Comparison of ENCODE assay signal across 16 mouse cellular contexts in the genomic region with DNA sequence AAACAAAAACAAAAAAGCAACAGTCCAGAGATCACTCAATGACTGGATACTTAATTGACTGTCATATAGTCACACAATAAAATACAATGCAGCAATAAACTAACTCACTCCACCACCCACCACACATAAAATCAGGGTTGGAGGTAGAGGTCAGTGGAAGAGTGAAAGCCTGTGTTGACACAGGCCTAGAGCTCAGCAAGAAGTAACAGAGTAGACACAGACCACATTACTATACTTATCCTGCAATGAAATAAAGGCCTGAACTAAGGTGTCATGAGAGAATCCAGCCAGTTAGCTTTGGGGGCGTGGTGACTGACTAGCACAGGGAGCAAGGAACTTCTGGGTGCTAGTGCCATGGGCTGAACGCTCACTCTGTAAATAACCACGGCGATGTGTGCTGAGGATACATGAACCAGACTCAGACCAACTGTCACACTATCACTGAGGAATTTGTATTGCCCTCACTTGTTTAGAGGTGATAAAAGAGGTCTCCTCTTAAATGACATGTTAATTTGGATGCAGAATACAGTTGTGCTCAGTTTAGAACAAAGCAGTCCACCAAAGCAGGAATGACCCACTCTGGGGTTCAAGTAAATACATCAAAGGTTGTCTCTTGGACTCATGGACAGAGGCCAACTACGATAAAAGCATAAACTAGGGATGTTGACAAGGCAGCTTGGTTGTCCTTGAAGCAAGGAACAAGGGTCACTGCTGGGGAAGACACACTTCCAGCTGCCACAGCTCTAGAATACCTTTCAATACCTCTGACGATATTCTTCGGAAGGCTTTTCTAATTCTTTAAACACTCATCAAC. TPM values are rescaled to one million over a fixed set of nuclear protein-coding genes. Genes with fewer than 3 reads are reported as not detected.
DNase-seq lines count a peak whose midpoint lies in the region; ATAC-seq and TF ChIP-seq lines count a peak whose summit lies in the region.
"Had no signal": no experiment of that assay in that cellular context is flagged by ENCODE, and none has a peak within 500 bp of the region (broad histone marks: within the 10 kb centered on the region; RNA-seq: fewer than 3 reads in every experiment).

No protein-coding gene starts in this region.

- no peaks in the 10 kb centered on the region for H3K27me3 ChIP-seq in embryonic facial prominence, embryonic 11.5 days (ENCODE audit: control insufficient read depth, insufficient read depth, low read length)
- no peaks in the 10 kb centered on the region for H3K27me3 ChIP-seq in embryonic facial prominence, embryonic 10.5 days (replicated peaks; ENCODE audit: low read depth, poor library complexity, severe bottlenecking)
- no peaks in the 10 kb centered on the region for H3K27me3 ChIP-seq in heart, embryonic 13.5 days (replicated peaks)
- H3K27me3 ChIP-seq in kidney, postnatal 0 days (ENCODE audit: insufficient read depth, low read length), result no peaks in the 10 kb centered on the region
- no peaks in the 10 kb centered on the region for H3K27me3 ChIP-seq in stomach, embryonic 15.5 days (replicated peaks)
- no peaks in the 10 kb centered on the region for H3K27me3 ChIP-seq in midbrain, embryonic 16.5 days (ENCODE audit: control insufficient read depth, insufficient read depth, low read depth, low read length)
- H3K27me3 ChIP-seq: Patski had no signal

- no peak for TF ChIP-seq CTCF in kidney, postnatal 0 days (IDR thresholded peaks at IDR 0.05; ENCODE audit: low read depth)

- 0 out of 2 replicates have a peak, but pooled peaks have one; percentile 14 for ATAC-seq in embryonic facial prominence, embryonic 11.5 days (replicated peaks; ENCODE audit: insufficient number of reproducible peaks, low FRiP score, low TSS enrichment, low read depth)
- ATAC-seq in heart, embryonic 13.5 days (ENCODE audit: extremely low read depth, insufficient number of reproducible peaks, low FRiP score, low TSS enrichment), result peak; percentile 71; the same call in 1 of the 2 replicates
- ATAC-seq in kidney, postnatal 0 days (replicated peaks; ENCODE audit: low FRiP score, low read depth), result peak; percentile 51; the same call in 1 of the 2 replicates
- ATAC-seq in stomach, embryonic 15.5 days (ENCODE audit: insufficient read depth, low FRiP score, low read depth), result peak; percentile 19; the same call in 1 of the 2 replicates
- no peak for ATAC-seq in midbrain, embryonic 16.5 days
- ATAC-seq in inflammation-experienced regulatory T-cells, adult 6 months, result no peak
- ATAC-seq: hindbrain, postnatal 0 days; Patski had no signal

- no peak overlapping the region for H3K27ac ChIP-seq in embryonic facial prominence, embryonic 11.5 days (replicated peaks; ENCODE audit: low read depth, low read length)
- no peak overlapping the region for H3K27ac ChIP-seq in embryonic facial prominence, embryonic 10.5 days (replicated peaks)
- peak overlapping the region; percentile 79 for H3K27ac ChIP-seq in heart, embryonic 13.5 days (replicated peaks)
- peak overlapping the region; percentile 36 for H3K27ac ChIP-seq in kidney, postnatal 0 days
- no peak overlapping the region for H3K27ac ChIP-seq in stomach, embryonic 15.5 days
- H3K27ac ChIP-seq in midbrain, embryonic 16.5 days (ENCODE audit: low read length), result no peak overlapping the region
- H3K27ac ChIP-seq: hindbrain, postnatal 0 days had no signal

- no peaks in the 10 kb centered on the region; the same call in 1 of the 2 replicates for H3K4me1 ChIP-seq in embryonic facial prominence, embryonic 11.5 days (ENCODE audit: control insufficient read depth, insufficient read depth, low read length)
- peaks cover 15% of the 10 kb centered on the region for H3K4me1 ChIP-seq in embryonic facial prominence, embryonic 10.5 days
- peaks cover 58% of the 10 kb centered on the region for H3K4me1 ChIP-seq in heart, embryonic 13.5 days
- peaks cover 6% of the 10 kb centered on the region; the same call in 1 of the 2 replicates for H3K4me1 ChIP-seq in kidney, postnatal 0 days (replicated peaks; ENCODE audit: insufficient read depth, low read length)
- 0 out of 2 replicates have a peak, but pooled peaks cover 5% of the 10 kb centered on the region for H3K4me1 ChIP-seq in stomach, embryonic 15.5 days
- no peaks in the 10 kb centered on the region for H3K4me1 ChIP-seq in midbrain, embryonic 16.5 days (ENCODE audit: control insufficient read depth, insufficient read depth, low read length)

- no peaks in the 10 kb centered on the region for H3K9me3 ChIP-seq in embryonic facial prominence, embryonic 11.5 days (replicated peaks; ENCODE audit: control insufficient read depth, low read length)
- no peaks in the 10 kb centered on the region for H3K9me3 ChIP-seq in embryonic facial prominence, embryonic 10.5 days
- H3K9me3 ChIP-seq in heart, embryonic 13.5 days, result no peaks in the 10 kb centered on the region
- H3K9me3 ChIP-seq in kidney, postnatal 0 days (replicated peaks; ENCODE audit: low read length), result no peaks in the 10 kb centered on the region
- H3K9me3 ChIP-seq in stomach, embryonic 15.5 days, result no peaks in the 10 kb centered on the region
- H3K9me3 ChIP-seq in midbrain, embryonic 16.5 days (replicated peaks; ENCODE audit: control insufficient read depth, low read length, poor library complexity, severe bottlenecking), result no peaks in the 10 kb centered on the region

- H3K9ac ChIP-seq in embryonic facial prominence, embryonic 11.5 days (replicated peaks; ENCODE audit: low read length), result no peak overlapping the region
- H3K9ac ChIP-seq in heart, embryonic 13.5 days, result no peak overlapping the region
- H3K9ac ChIP-seq in kidney, postnatal 0 days (ENCODE audit: low read depth, low read length), result no peak overlapping the region
- H3K9ac ChIP-seq in stomach, embryonic 15.5 days, result no peak overlapping the region
- H3K9ac ChIP-seq in midbrain, embryonic 16.5 days (ENCODE audit: low read depth, low read length), result no peak overlapping the region

- no peak for DNase-seq in embryonic facial prominence, embryonic 11.5 days (ENCODE audit: low spot score)
- DNase-seq in embryonic facial prominence, embryonic 10.5 days (ENCODE audit: low spot score), result no peak
- no peak for DNase-seq in kidney, postnatal 0 days (ENCODE audit: low spot score)
- DNase-seq in layer of hippocampus, postnatal 14 days (ENCODE audit: low spot score in 2 of 2), result no peak
- DNase-seq: cerebellum, postnatal 10 days; gastrocnemius, postnatal 10 days; lung, postnatal 10 days; midbrain, embryonic 14.5 days; right cerebral cortex, postnatal 25 days had no signal

- H3K4me2 ChIP-seq in embryonic facial prominence, embryonic 11.5 days (ENCODE audit: low read depth, low read length), result no peak overlapping the region
- H3K4me2 ChIP-seq in heart, embryonic 13.5 days, result peak overlapping the region; percentile 36
- H3K4me2 ChIP-seq in kidney, postnatal 0 days (ENCODE audit: low read length), result no peak overlapping the region
- H3K4me2 ChIP-seq in stomach, embryonic 15.5 days, result no peak overlapping the region
- H3K4me2 ChIP-seq in midbrain, embryonic 16.5 days (ENCODE audit: low read length), result no peak overlapping the region

- H3K4me3 ChIP-seq in embryonic facial prominence, embryonic 11.5 days (ENCODE audit: low read depth, low read length), result no peak overlapping the region
- H3K4me3 ChIP-seq in embryonic facial prominence, embryonic 10.5 days, result no peak overlapping the region
- no peak overlapping the region for H3K4me3 ChIP-seq in heart, embryonic 13.5 days
- no peak overlapping the region for H3K4me3 ChIP-seq in kidney, postnatal 0 days (replicated peaks; ENCODE audit: low read depth, low read length)
- no peak overlapping the region for H3K4me3 ChIP-seq in stomach, embryonic 15.5 days (replicated peaks)
- H3K4me3 ChIP-seq in midbrain, embryonic 16.5 days (ENCODE audit: low read depth, low read length), result no peak overlapping the region
- H3K4me3 ChIP-seq: erythroblast, embryonic 14.5 days had no signal

- WGBS in embryonic facial prominence, embryonic 11.5 days, result 86% methylated on average over 7 of the region's 7 CpGs
- 92% methylated on average over 7 of the region's 7 CpGs for WGBS in embryonic facial prominence, embryonic 10.5 days
- 26% methylated on average over 7 of the region's 7 CpGs for WGBS in heart, embryonic 13.5 days
- WGBS in kidney, postnatal 0 days, result 65% methylated on average over 7 of the region's 7 CpGs
- WGBS in stomach, embryonic 15.5 days, result 43% methylated on average over 7 of the region's 7 CpGs
- 87% methylated on average over 7 of the region's 7 CpGs for WGBS in midbrain, embryonic 16.5 days

- H3K36me3 ChIP-seq in embryonic facial prominence, embryonic 11.5 days (replicated peaks; ENCODE audit: control insufficient read depth, insufficient read depth, low read depth, low read length), result no peaks in the 10 kb centered on the region
- peaks cover 33% of the 10 kb centered on the region for H3K36me3 ChIP-seq in embryonic facial prominence, embryonic 10.5 days (replicated peaks)
- peaks cover 7% of the 10 kb centered on the region for H3K36me3 ChIP-seq in heart, embryonic 13.5 days
- peaks cover 4% of the 10 kb centered on the region; the same call in 1 of the 2 replicates for H3K36me3 ChIP-seq in kidney, postnatal 0 days (ENCODE audit: insufficient read depth, low read length)
- H3K36me3 ChIP-seq in stomach, embryonic 15.5 days, result no peaks in the 10 kb centered on the region
- H3K36me3 ChIP-seq in midbrain, embryonic 16.5 days (ENCODE audit: control insufficient read depth, insufficient read depth, low read length), result no peaks in the 10 kb centered on the region

RNA-seq across cellular contexts. Expression of a gene that starts 31.8 kb away (rescaled TPM):
- polyA plus RNA-seq in embryonic facial prominence, embryonic 11.5 days (2014; fragmentation: Nextera tagmentation; extraction: Ambion mirVana), result 42.5 and 42.8 TPM in 2 replicates
- polyA plus RNA-seq in embryonic facial prominence, embryonic 10.5 days (2016; fragmentation: Nextera tagmentation; extraction: Ambion mirVana), result 55.2 and 57.2 TPM in 2 replicates
- polyA plus RNA-seq in heart, embryonic 13.5 days (2015; fragmentation: Nextera tagmentation; extraction: Ambion mirVana), result 55.3 and 58.9 TPM in 2 replicates
- polyA plus RNA-seq in kidney, postnatal 0 days (2015; fragmentation: Nextera tagmentation; extraction: Ambion mirVana), result 55.2 and 59.0 TPM in 2 replicates
- polyA plus RNA-seq in stomach, embryonic 15.5 days (2015; fragmentation: Nextera tagmentation; extraction: Ambion mirVana), result 35.8 and 38.8 TPM in 2 replicates
- 3.8 and 3.9 TPM in 2 replicates for polyA plus RNA-seq in midbrain, embryonic 16.5 days (2015; fragmentation: Nextera tagmentation; extraction: Ambion mirVana)
- 1 to 10 TPM; 2.2 to 3.0 TPM for total RNA-seq in layer of hippocampus, postnatal 14 days (2021)
- polyA plus RNA-seq in inflammation-experienced regulatory T-cells, adult 6 months (2017; shearing (Covaris generic)), result 10 to 100 TPM in 1 of 3 experiments, 1 to 10 TPM in 2; 6.6 to 13.3 (median 8.5) TPM

Comparison
In these comparisons a context has a peak if more than half of its experiments do, and no peak if none do; other contexts are left out.
1. ATAC-seq: peak in embryonic facial prominence, embryonic 11.5 days (single experiment), heart, embryonic 13.5 days (single experiment), kidney, postnatal 0 days (single experiment) and stomach, embryonic 15.5 days (single experiment); none in midbrain, embryonic 16.5 days (single experiment) and inflammation-experienced regulatory T-cells, adult 6 months (single experiment).
2. H3K27ac ChIP-seq: peak in heart, embryonic 13.5 days (single experiment) and kidney, postnatal 0 days (single experiment); none in embryonic facial prominence, embryonic 11.5 days (single experiment), embryonic facial prominence, embryonic 10.5 days (single experiment), stomach, embryonic 15.5 days (single experiment) and midbrain, embryonic 16.5 days (single experiment).